Mouse (Mus musculus) intestine, embryonic 16.5 days (tissue): Measurements from ENCODE around the gene Cpne7. TPM values are rescaled to one million over a fixed set of nuclear protein-coding genes. Genes with fewer than 3 reads are reported as not detected.

ENCODE experiments used
- ATAC-seq: fragments of 200-750 bp; cut with Nextera tagmentation; 2 replicates; pipeline ENCODE4 v1.8.0; 2017; ENCODE audit warnings: moderate TSS enrichment, moderate library complexity
- H3K27ac ChIP-seq: fragments of 300-500 bp; sonication (generic); 2 replicates; pipeline ENCODE4 v1.5.1; 2014; ENCODE audit warnings: mild to moderate bottlenecking, low read length
- H3K27me3 ChIP-seq: fragments of 300-500 bp; sonication (generic); replicated peaks from 2 replicates; pipeline ENCODE4 v1.6.1; 2014; ENCODE audit warnings: low read length, control low read depth, mixed read lengths; ENCODE audit not compliant: control insufficient read depth, insufficient read depth
- H3K36me3 ChIP-seq: fragments of 300-500 bp; sonication (generic); 2 replicates; pipeline ENCODE4 v1.6.1; 2014; ENCODE audit warnings: low read length, control low read depth; ENCODE audit not compliant: control insufficient read depth, insufficient read depth
- H3K4me1 ChIP-seq: fragments of 300-500 bp; sonication (generic); 2 replicates; pipeline ENCODE4 v1.6.1; 2014; ENCODE audit warnings: low read length, control low read depth, mixed read lengths; ENCODE audit not compliant: control insufficient read depth, insufficient read depth
- H3K4me2 ChIP-seq: fragments of 300-500 bp; sonication (generic); 2 replicates; pipeline ENCODE4 v1.6.1; 2014; ENCODE audit warnings: low read depth, low read length, control low read depth
- H3K4me3 ChIP-seq: fragments of 300-500 bp; sonication (generic); 2 replicates; pipeline ENCODE4 v1.5.1; 2014; ENCODE audit warnings: mild to moderate bottlenecking, low read length
- H3K9ac ChIP-seq: fragments of 300-500 bp; sonication (generic); 2 replicates; pipeline ENCODE4 v1.6.1; 2014; ENCODE audit warnings: low read depth, low read length
- H3K9me3 ChIP-seq: fragments of 300-500 bp; sonication (generic); 2 replicates; pipeline ENCODE4 v1.6.1; 2016; ENCODE audit warnings: low read length, control low read depth; ENCODE audit not compliant: control insufficient read depth
- WGBS: fragments of 180-500 bp; shearing (Covaris S2); extraction: QIAGEN DNeasy Blood & Tissue Kit; methylation state at CpG from one replicate; pipeline ENCODE4 v1.1.7; 2014; 5-methylcytosine and 5-hydroxymethylcytosine counted together
- microRNA-seq: library from miRNA; unstranded; fragments of <30 nt; microRNA quantifications from one replicate; pipeline ENCODE4, GENCODE M21; 2016
- polyA plus RNA-seq: library from polyadenylated mRNA; unstranded; fragments of >200 nt; fragmentation: Nextera tagmentation; extraction: Ambion mirVana; gene quantifications from 2 replicates; pipeline ENCODE4 v1.2.1, GENCODE M21; 2015

The Cpne7 gene
- polyA plus RNA-seq, 1 experiment from 2014 or later: 0.78 TPM

DNA sequence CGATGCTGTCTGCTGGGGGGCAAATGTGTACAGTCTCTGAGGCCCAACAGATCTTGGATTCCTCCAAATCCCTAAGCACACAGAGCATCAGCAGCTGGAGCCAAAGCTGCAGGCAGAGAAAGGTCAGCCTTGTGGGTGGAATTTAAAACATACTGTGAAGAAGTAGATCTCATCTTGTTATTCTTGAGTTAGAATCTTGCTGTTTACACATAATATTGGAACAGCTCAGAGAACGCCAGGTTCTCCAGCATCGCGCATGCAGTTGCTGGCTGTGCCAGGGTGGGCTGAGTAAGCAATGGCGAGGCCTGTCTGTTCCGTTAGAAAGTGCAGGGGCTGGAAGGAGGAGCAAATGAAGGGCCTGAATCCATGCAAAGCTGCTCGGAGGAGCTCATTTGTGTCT lies 29.2 kb downstream of the Cpne7 start:
- Histone ChIP-seq H3K27me3 (no peaks in the 10 kb centered on the region), H3K9me3 (no peaks in the 10 kb centered on the region), H3K27ac (peak overlapping the region; percentile 80), H3K4me2 (no peak overlapping the region), H3K4me1 (peaks cover 6% of the 10 kb centered on the region; the same call in 1 of the 2 replicates), H3K9ac (no peak overlapping the region), H3K36me3 (no peaks in the 10 kb centered on the region), H3K4me3 (no peak overlapping the region)
- 45% methylated on average over 7 of the region's 7 CpGs for WGBS
- ATAC-seq: no peak

DNA sequence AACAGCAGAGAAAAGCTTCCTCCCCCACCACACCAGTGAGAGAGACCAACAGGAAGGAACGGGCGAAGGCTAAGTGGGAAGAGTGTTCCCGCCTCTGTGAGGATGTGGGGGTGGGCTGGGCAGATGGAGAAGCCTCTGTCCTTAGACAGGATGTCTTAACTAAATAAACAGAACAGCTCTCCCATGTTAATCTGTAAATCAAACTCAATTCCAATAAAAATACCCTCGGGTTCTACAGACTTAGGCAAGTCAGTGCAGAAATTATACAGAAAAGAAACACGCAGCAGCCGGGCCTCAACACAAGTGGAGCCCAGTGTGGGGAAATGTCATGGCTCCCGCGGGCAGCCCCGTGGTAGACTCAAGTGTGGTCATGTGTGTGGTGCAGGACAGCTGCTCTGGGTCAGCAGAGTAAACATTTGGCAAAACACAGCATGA lies 33.6 kb downstream of the Cpne7 start:
- WGBS: 35% methylated on average over 9 of the region's 9 CpGs
- Histone ChIP-seq H3K27me3 (no peaks in the 10 kb centered on the region), H3K9ac (no peak overlapping the region), H3K27ac (peak overlapping the region; percentile 68), H3K4me2 (no peak overlapping the region), H3K9me3 (no peaks in the 10 kb centered on the region), H3K4me1 (0 out of 2 replicates have a peak, but pooled peaks cover 3% of the 10 kb centered on the region), H3K36me3 (no peaks in the 10 kb centered on the region), H3K4me3 (no peak overlapping the region)
- ATAC-seq: peak; percentile 77

DNA sequence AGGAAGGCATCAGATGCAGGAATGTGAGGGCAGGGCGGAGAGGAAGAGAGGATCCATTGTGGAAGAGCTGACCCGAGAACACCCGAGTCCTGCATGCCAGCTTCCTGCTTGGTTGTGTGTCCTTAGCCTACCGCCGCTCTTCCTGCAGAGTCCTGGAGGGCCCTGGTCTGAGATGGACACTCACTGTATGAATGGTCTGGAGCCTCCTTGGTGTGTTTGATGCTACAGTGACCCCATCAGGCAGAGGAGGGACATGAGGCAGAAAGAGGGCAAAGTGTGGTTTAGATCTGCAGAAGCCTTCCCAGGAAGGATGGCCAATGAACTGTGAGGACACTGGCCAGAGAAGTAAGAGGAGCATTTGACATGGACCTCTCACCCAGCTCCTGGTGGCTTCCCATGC lies 38.0 kb downstream of the Cpne7 start:
- Histone ChIP-seq H3K4me2 (no peak overlapping the region), H3K27me3 (no peaks in the 10 kb centered on the region), H3K36me3 (no peaks in the 10 kb centered on the region), H3K4me3 (no peak overlapping the region), H3K9ac (no peak overlapping the region), H3K4me1 (peaks cover 9% of the 10 kb centered on the region; the same call in 1 of the 2 replicates), H3K9me3 (no peaks in the 10 kb centered on the region), H3K27ac (no peak overlapping the region)
- WGBS: 77% methylated on average over 5 of the region's 5 CpGs
- ATAC-seq: no peak

DNA sequence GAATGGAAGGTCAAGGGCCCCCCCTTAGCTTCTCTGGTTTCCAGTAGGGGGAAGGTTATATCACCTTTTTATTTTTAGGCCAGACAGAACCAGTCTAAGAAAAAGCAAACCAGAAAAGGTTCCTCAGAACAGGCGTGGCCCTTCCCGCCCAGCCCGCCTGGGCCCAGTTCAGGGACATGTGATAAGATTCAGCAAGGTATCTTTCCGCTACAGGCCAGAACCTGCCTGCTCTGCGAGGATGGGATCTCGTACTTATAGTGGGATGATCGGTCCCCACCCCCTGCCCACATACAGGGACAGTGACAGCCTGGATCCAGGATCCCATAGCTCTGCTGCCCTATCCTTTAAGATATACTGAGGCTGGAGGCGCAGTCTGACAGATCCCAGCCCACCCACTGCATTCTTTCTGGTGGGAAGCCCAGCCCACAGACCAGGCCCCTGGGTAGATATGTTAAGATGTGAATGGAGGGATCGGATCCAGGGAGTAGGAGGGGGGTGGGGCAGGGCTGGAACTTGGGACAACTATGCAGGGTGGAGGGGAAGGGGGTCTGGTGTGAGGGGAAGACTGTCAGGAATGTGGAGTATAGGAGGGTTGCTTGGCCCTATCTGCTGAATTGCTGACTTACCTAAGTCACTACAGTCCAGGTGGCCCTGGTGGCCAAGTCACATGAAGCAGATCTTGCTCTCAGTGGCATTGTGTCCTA lies 39.0 kb downstream of the Cpne7 start:
- H3K4me2 ChIP-seq: no peak overlapping the region
- H3K27me3 ChIP-seq: no peaks in the 10 kb centered on the region
- no peaks in the 10 kb centered on the region for H3K9me3 ChIP-seq
- H3K27ac ChIP-seq: no peak overlapping the region
- peak; percentile 50; the same call in 1 of the 2 replicates for ATAC-seq
- whole genome bisulfite sequencing: 61% methylated on average over 9 of the region's 9 CpGs
- peaks cover 9% of the 10 kb centered on the region; the same call in 1 of the 2 replicates for H3K4me1 ChIP-seq
- H3K9ac ChIP-seq: peak overlapping the region; percentile 23; the same call in 1 of the 2 replicates
- H3K36me3 ChIP-seq: no peaks in the 10 kb centered on the region
- no peak overlapping the region for H3K4me3 ChIP-seq

DNA sequence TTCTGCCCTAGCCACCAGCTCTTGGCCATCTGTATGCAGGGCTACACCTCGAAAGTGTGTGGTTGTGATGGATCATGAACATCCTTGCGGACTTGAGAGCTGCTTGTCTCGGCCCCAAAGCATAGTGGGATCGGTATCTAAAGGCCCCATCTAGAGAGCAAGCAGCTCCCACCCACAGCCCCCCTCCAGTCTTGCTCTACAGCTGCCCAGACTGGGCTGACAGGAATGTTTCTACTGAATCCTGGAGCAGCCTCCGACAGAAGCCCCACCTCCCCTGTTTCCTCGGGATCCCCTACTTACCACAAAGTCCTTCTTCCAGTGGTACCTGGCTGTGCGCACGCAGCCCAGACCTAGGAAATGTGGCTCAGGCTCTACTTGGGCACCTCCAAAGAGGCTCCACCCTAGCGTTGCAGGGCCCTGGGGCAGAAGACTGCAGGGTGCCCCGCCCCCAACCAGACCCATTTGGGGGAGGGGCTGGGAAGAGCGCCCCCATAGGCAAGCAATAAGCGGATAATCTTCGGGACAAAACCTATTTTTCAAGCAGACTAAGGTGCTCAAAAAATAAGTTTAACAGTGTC lies 40.8 kb downstream of the Cpne7 start, which contains the start of gene Sult5a1:
Sult5a1 (minus strand) TSS at position 428 of the 578 bp plus-strand sequence.
- no peaks in the 10 kb centered on the region for H3K27me3 ChIP-seq
- H3K4me2 ChIP-seq: peak within 1 kb of the TSS; percentile 41; the same call in 1 of the 2 replicates
- ATAC-seq: peak; percentile 46; the same call in 1 of the 2 replicates
- H3K4me3 ChIP-seq: peak within 1 kb of the TSS; percentile 26
- no peak within 1 kb of the TSS for H3K27ac ChIP-seq
- peaks cover 9% of the 10 kb centered on the region; the same call in 1 of the 2 replicates for H3K4me1 ChIP-seq
- H3K9ac ChIP-seq: peak within 1 kb of the TSS; percentile 47; the same call in 1 of the 2 replicates
- WGBS: 26% methylated on average over 13 of the region's 13 CpGs
- no peaks in the 10 kb centered on the region for H3K9me3 ChIP-seq
- no peaks in the 10 kb centered on the region for H3K36me3 ChIP-seq

DNA sequence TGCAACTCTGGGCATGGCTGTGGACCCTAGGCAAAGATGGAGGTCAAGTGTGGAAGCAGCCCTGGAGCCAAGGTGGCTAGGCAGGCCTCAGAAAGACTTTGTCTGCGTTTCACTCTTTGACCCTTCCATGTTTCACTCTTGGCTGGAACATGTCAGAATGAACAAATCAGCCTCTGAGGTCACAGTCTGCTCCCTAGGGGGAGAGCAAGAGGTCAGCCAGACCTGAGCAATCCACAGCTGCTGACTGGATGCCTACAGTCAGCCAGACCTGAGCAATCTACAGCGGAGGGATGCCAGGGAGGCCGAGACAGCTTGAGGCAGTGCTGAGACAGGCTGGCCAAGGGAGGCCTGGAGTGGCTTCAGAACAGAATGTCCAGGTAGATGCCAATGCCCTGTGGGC lies 64.2 kb downstream of the Cpne7 start:
- WGBS: 60% methylated on average over 3 of the region's 3 CpGs
- H3K4me2 ChIP-seq: no peak overlapping the region
- no peak overlapping the region for H3K9ac ChIP-seq
- ATAC-seq: 0 out of 2 replicates have a peak, but pooled peaks have one; percentile 38
- H3K4me3 ChIP-seq: no peak overlapping the region
- H3K4me1 ChIP-seq: no peaks in the 10 kb centered on the region
- no peaks in the 10 kb centered on the region for H3K36me3 ChIP-seq
- H3K9me3 ChIP-seq: peaks cover 4% of the 10 kb centered on the region
- H3K27me3 ChIP-seq: no peaks in the 10 kb centered on the region
- H3K27ac ChIP-seq: no peak overlapping the region

Small RNAs within 50 kb of the gene (microRNA-seq; reads per million reads assigned to microRNA genes)
- gene Mir7079 (not detected), gene Mir7080 (0.68 reads per million)

Other genes starting within 250 kb of the Cpne7 start
- gene Ankrd11, start 75.1 kb upstream of the Cpne7 start, polyA plus RNA-seq: 19.2 and 19.5 TPM in 2 replicates
- gene Spg7, start 54.4 kb upstream of the Cpne7 start, polyA plus RNA-seq: 54.4 and 55.6 TPM in 2 replicates
- gene Rpl13, start 15.0 kb upstream of the Cpne7 start, polyA plus RNA-seq: 1,403 and 1,521 TPM in 2 replicates
- gene Sult5a1, start 40.9 kb downstream of the Cpne7 start, polyA plus RNA-seq: 9.3 and 9.6 TPM in 2 replicates
- gene Dpep1, start 68.9 kb downstream of the Cpne7 start, polyA plus RNA-seq: 7.5 and 12.6 TPM in 2 replicates
- 173 and 184 TPM in 2 replicates for gene Chmp1a, start 95.4 kb downstream of the Cpne7 start, polyA plus RNA-seq
- 1.7 and 2.7 TPM in 2 replicates for gene Spata33, start 95.5 kb downstream of the Cpne7 start, polyA plus RNA-seq
- 23.7 and 27.8 TPM in 2 replicates for gene Cdk10, start 107.5 kb downstream of the Cpne7 start, polyA plus RNA-seq
- 6.0 TPM in 2 replicates for gene Spata2l, start 118.9 kb downstream of the Cpne7 start, polyA plus RNA-seq
- gene Zfp276, start 136.8 kb downstream of the Cpne7 start, polyA plus RNA-seq: 16.5 and 19.3 TPM in 2 replicates
- gene Vps9d1, start 137.0 kb downstream of the Cpne7 start, polyA plus RNA-seq: 16.3 and 19.3 TPM in 2 replicates
- gene Fanca, start 201.2 kb downstream of the Cpne7 start, polyA plus RNA-seq: 15.8 and 20.2 TPM in 2 replicates
- gene Spire2, start 215.3 kb downstream of the Cpne7 start, polyA plus RNA-seq: 0.89 and 2.0 TPM in 2 replicates